In the genomic region with DNA sequence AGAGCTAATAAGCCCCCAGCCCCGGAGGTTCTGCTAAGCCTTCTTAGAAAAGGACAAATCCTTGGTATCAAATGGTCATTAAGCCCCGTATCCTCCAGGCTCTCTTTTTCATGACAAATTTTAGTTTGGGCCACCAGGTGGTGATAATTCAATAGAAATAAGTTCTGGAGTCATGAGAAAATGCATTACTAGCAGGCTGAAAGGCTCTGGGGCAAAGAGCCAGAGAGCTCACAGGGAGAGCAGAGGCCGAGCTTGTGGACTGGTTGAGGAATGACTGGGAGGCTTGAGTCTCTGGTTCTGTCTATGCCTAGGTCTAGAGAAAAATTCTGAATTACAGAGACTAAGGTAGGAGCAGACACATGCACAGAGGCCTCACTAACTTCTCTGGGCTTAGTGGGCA, we compare ENCODE assay signal across 9 mouse cellular contexts.
DNase-seq lines count a peak whose midpoint lies in the region; ATAC-seq and TF ChIP-seq lines count a peak whose summit lies in the region.
"Had no signal": no experiment of that assay in that cellular context is flagged by ENCODE, and none has a peak within 500 bp of the region (broad histone marks: within the 10 kb centered on the region; RNA-seq: fewer than 3 reads in every experiment).

No protein-coding gene starts in this region.

- H3K4me3 ChIP-seq in intestine, postnatal 0 days (ENCODE audit: low read depth, low read length): no peak overlapping the region
- H3K4me3 ChIP-seq in intestine, embryonic 16.5 days (ENCODE audit: low read length): no peak overlapping the region

- H3K4me1 ChIP-seq in intestine, postnatal 0 days (replicated peaks; ENCODE audit: control insufficient read depth, insufficient read depth, low read length): no peaks in the 10 kb centered on the region
- no peaks in the 10 kb centered on the region for H3K4me1 ChIP-seq in intestine, embryonic 16.5 days (ENCODE audit: control insufficient read depth, insufficient read depth, low read length)

- H3K27ac ChIP-seq in intestine, postnatal 0 days (ENCODE audit: low read depth, low read length): no peak overlapping the region
- H3K27ac ChIP-seq in intestine, embryonic 16.5 days (ENCODE audit: low read length): no peak overlapping the region
- H3K27ac ChIP-seq: liver, embryonic 14.5 days had no signal

- peak; percentile 65 for DNase-seq in adrenal gland, postnatal 14 days
- DNase-seq in cerebellum, postnatal 25 days: peak; percentile 59 to 80
- DNase-seq in left cerebral cortex, adult 18-20 months (ENCODE audit: low spot score in 2 of 2): peak; percentile 27 to 52
- DNase-seq in spleen, postnatal 10 days (ENCODE audit: low spot score in 2 of 2): no peak
- no peak for DNase-seq in urinary bladder, adult 2 months (ENCODE audit: low spot score)

- no peaks in the 10 kb centered on the region for H3K27me3 ChIP-seq in intestine, postnatal 0 days (replicated peaks; ENCODE audit: control insufficient read depth, insufficient read depth, low read length)
- H3K27me3 ChIP-seq in intestine, embryonic 16.5 days (replicated peaks; ENCODE audit: control insufficient read depth, insufficient read depth, low read length): no peaks in the 10 kb centered on the region

- TF ChIP-seq CTCF in intestine, postnatal 0 days (IDR thresholded peaks at IDR 0.05; ENCODE audit: low read depth): peak; percentile 31

- H3K36me3 ChIP-seq in intestine, postnatal 0 days (ENCODE audit: control insufficient read depth, insufficient read depth): no peaks in the 10 kb centered on the region
- H3K36me3 ChIP-seq in intestine, embryonic 16.5 days (ENCODE audit: control insufficient read depth, insufficient read depth, low read length): no peaks in the 10 kb centered on the region

- no peak overlapping the region for H3K4me2 ChIP-seq in intestine, postnatal 0 days (replicated peaks; ENCODE audit: low read depth)
- H3K4me2 ChIP-seq in intestine, embryonic 16.5 days (ENCODE audit: low read depth, low read length): no peak overlapping the region

- no peaks in the 10 kb centered on the region for H3K9me3 ChIP-seq in intestine, postnatal 0 days (ENCODE audit: control insufficient read depth)
- no peaks in the 10 kb centered on the region for H3K9me3 ChIP-seq in intestine, embryonic 16.5 days (ENCODE audit: control insufficient read depth, low read length)

- no peak overlapping the region for H3K9ac ChIP-seq in intestine, postnatal 0 days (ENCODE audit: low read depth, low read length)
- H3K9ac ChIP-seq in intestine, embryonic 16.5 days (ENCODE audit: low read depth, low read length): no peak overlapping the region
- H3K9ac ChIP-seq: liver, embryonic 14.5 days had no signal

- 36% methylated on average over 3 of the region's 3 CpGs for WGBS in intestine, postnatal 0 days
- WGBS in intestine, embryonic 16.5 days: 27% methylated on average over 3 of the region's 3 CpGs

- no peak for ATAC-seq in intestine, postnatal 0 days
- ATAC-seq in intestine, embryonic 16.5 days: no peak
- no peak for ATAC-seq in erythroblast, adult 5-6 weeks (replicated peaks; ENCODE audit: low FRiP score, poor library complexity, severe bottlenecking)

Comparison
In these comparisons a context has a peak if more than half of its experiments do, and no peak if none do; other contexts are left out.
1. DNase-seq: peak in adrenal gland, postnatal 14 days (single experiment), cerebellum, postnatal 25 days (2 of 2) and left cerebral cortex, adult 18-20 months (2 of 2); none in spleen, postnatal 10 days (0 of 2) and urinary bladder, adult 2 months (single experiment).